Mouse (Mus musculus): ENCODE data around the gene Gm13277. TPM values are rescaled to one million over a fixed set of nuclear protein-coding genes. Genes with fewer than 3 reads are reported as not detected.
A peak's percentile ranks its signal among the peaks of the same experiment; 100 is the strongest.
"Not testable (repeated sequence)": the region's sequence is repeated elsewhere in the genome, so short reads cannot be mapped to it uniquely, and the experiment has no call there.

Gene Gm13277
- polyA plus RNA-seq, 1 experiment from 2014 or later, result not detected

- H3K4me3 ChIP-seq (ENCODE audit: control insufficient read depth in 1 of 2, insufficient read depth in 1 of 2, low read depth in 1 of 2, low read length in 2 of 2), result peak overlapping the region; percentile 49 to 55
- H3K9ac ChIP-seq (ENCODE audit: low read length), result peak overlapping the region; percentile 82
- WGBS, result 12% methylated on average over 28 of the region's 31 CpGs
- ATAC-seq (ENCODE audit: insufficient number of reproducible peaks, insufficient read depth, low FRiP score, low read depth); H3K36me3 ChIP-seq (ENCODE audit: control insufficient read depth, insufficient read depth, low read length); H3K4me1 ChIP-seq (ENCODE audit: control insufficient read depth in 2 of 2, insufficient read depth in 2 of 2, low read length in 2 of 2); H3K9me3 ChIP-seq (ENCODE audit: control insufficient read depth, low read length); H3K27me3 ChIP-seq (ENCODE audit: control insufficient read depth, insufficient read depth, low read length): not testable (repeated sequence)
- H3K27ac ChIP-seq (replicated peaks in 1 of 2; ENCODE audit: control insufficient read depth in 1 of 2, insufficient read depth in 1 of 2, low read depth in 2 of 2, low read length in 2 of 2), result peak overlapping the region; percentile 87 to 97
- peak overlapping the region; percentile 73 for H3K4me2 ChIP-seq (ENCODE audit: low read length)
Measured at GRCm38 (mm10) chr4:88756581-88757513, 31.6 kb upstream of the Gm13277 start.

GRCm38 (mm10) chr4:88757628-88758031 is 30.8 kb upstream of the Gm13277 start:
- H3K27me3 ChIP-seq (ENCODE audit: control insufficient read depth, insufficient read depth, low read length); H3K9me3 ChIP-seq (ENCODE audit: control insufficient read depth, low read length); H3K36me3 ChIP-seq (ENCODE audit: control insufficient read depth, insufficient read depth, low read length); H3K4me1 ChIP-seq (ENCODE audit: control insufficient read depth in 2 of 2, insufficient read depth in 2 of 2, low read length in 2 of 2): not testable (repeated sequence)
- peak overlapping the region; percentile 49 to 55 for H3K4me3 ChIP-seq (ENCODE audit: control insufficient read depth in 1 of 2, insufficient read depth in 1 of 2, low read depth in 1 of 2, low read length in 2 of 2)
- peak; percentile 98 for ATAC-seq (ENCODE audit: insufficient number of reproducible peaks, insufficient read depth, low FRiP score, low read depth)
- 0% methylated on average over 11 of the region's 21 CpGs for WGBS
- H3K4me2 ChIP-seq (ENCODE audit: low read length), result peak overlapping the region; percentile 73
- H3K27ac ChIP-seq (replicated peaks in 1 of 2; ENCODE audit: control insufficient read depth in 1 of 2, insufficient read depth in 1 of 2, low read depth in 2 of 2, low read length in 2 of 2), result peak overlapping the region; percentile 87 to 97
- H3K9ac ChIP-seq (ENCODE audit: low read length), result peak overlapping the region; percentile 82

- not testable (repeated sequence) for H3K9ac ChIP-seq (ENCODE audit: low read length); H3K36me3 ChIP-seq (ENCODE audit: control insufficient read depth, insufficient read depth, low read length); H3K27ac ChIP-seq (replicated peaks in 1 of 2; ENCODE audit: control insufficient read depth in 1 of 2, insufficient read depth in 1 of 2, low read depth in 2 of 2, low read length in 2 of 2); H3K27me3 ChIP-seq (ENCODE audit: control insufficient read depth, insufficient read depth, low read length); ATAC-seq (ENCODE audit: insufficient number of reproducible peaks, insufficient read depth, low FRiP score, low read depth); H3K4me2 ChIP-seq (ENCODE audit: low read length); H3K9me3 ChIP-seq (ENCODE audit: control insufficient read depth, low read length); H3K4me3 ChIP-seq (ENCODE audit: control insufficient read depth in 1 of 2, insufficient read depth in 1 of 2, low read depth in 1 of 2, low read length in 2 of 2); H3K4me1 ChIP-seq (ENCODE audit: control insufficient read depth in 2 of 2, insufficient read depth in 2 of 2, low read length in 2 of 2)
- WGBS, result 87% methylated on average over 7 of the region's 9 CpGs
Measured at GRCm38 (mm10) chr4:88758751-88759150, 29.7 kb upstream of the Gm13277 start.

- not testable (repeated sequence) for H3K9ac ChIP-seq (ENCODE audit: low read length); ATAC-seq (ENCODE audit: insufficient number of reproducible peaks, insufficient read depth, low FRiP score, low read depth); H3K27me3 ChIP-seq (ENCODE audit: control insufficient read depth, insufficient read depth, low read length); H3K4me1 ChIP-seq (ENCODE audit: control insufficient read depth in 2 of 2, insufficient read depth in 2 of 2, low read length in 2 of 2); H3K36me3 ChIP-seq (ENCODE audit: control insufficient read depth, insufficient read depth, low read length); H3K9me3 ChIP-seq (ENCODE audit: control insufficient read depth, low read length)
- 12% methylated on average over 6 of the region's 14 CpGs for WGBS
- peak within 1 kb of the TSS; percentile 41 for H3K4me2 ChIP-seq (ENCODE audit: low read length)
- peak within 1 kb of the TSS; percentile 24 to 42; a peak in 3 of 4 replicates for H3K4me3 ChIP-seq (ENCODE audit: control insufficient read depth in 1 of 2, insufficient read depth in 1 of 2, low read depth in 1 of 2, low read length in 2 of 2)
- H3K27ac ChIP-seq (replicated peaks in 1 of 2; ENCODE audit: control insufficient read depth in 1 of 2, insufficient read depth in 1 of 2, low read depth in 2 of 2, low read length in 2 of 2), result peak within 1 kb of the TSS; percentile 66 to 73
Measured at GRCm38 (mm10) chr4:88759610-88760268, 28.7 kb upstream of the Gm13277 start, which contains the start of gene Gm13283. TSS of gene Gm13283 (plus strand) at chr4:88760119.

GRCm38 (mm10) chr4:88760431-88760830 is 28.0 kb upstream of the Gm13277 start:
- peak overlapping the region; percentile 66 to 73 for H3K27ac ChIP-seq (replicated peaks in 1 of 2; ENCODE audit: control insufficient read depth in 1 of 2, insufficient read depth in 1 of 2, low read depth in 2 of 2, low read length in 2 of 2)
- not testable (repeated sequence) for H3K36me3 ChIP-seq (ENCODE audit: control insufficient read depth, insufficient read depth, low read length); H3K9me3 ChIP-seq (ENCODE audit: control insufficient read depth, low read length); ATAC-seq (ENCODE audit: insufficient number of reproducible peaks, insufficient read depth, low FRiP score, low read depth); H3K27me3 ChIP-seq (ENCODE audit: control insufficient read depth, insufficient read depth, low read length); H3K9ac ChIP-seq (ENCODE audit: low read length); H3K4me1 ChIP-seq (ENCODE audit: control insufficient read depth in 2 of 2, insufficient read depth in 2 of 2, low read length in 2 of 2)
- peak overlapping the region; percentile 41 for H3K4me2 ChIP-seq (ENCODE audit: low read length)
- 0% methylated on average over 22 of the region's 28 CpGs for WGBS
- H3K4me3 ChIP-seq (ENCODE audit: control insufficient read depth in 1 of 2, insufficient read depth in 1 of 2, low read depth in 1 of 2, low read length in 2 of 2), result peak overlapping the region; percentile 24 to 42; a peak in 3 of 4 replicates

GRCm38 (mm10) chr4:88761776-88762175 is 26.7 kb upstream of the Gm13277 start:
- WGBS, result 67% methylated on average over 6 of the region's 8 CpGs
- H3K4me3 ChIP-seq (ENCODE audit: control insufficient read depth in 1 of 2, insufficient read depth in 1 of 2, low read depth in 1 of 2, low read length in 2 of 2); H3K27ac ChIP-seq (replicated peaks in 1 of 2; ENCODE audit: control insufficient read depth in 1 of 2, insufficient read depth in 1 of 2, low read depth in 2 of 2, low read length in 2 of 2); H3K9ac ChIP-seq (ENCODE audit: low read length); ATAC-seq (ENCODE audit: insufficient number of reproducible peaks, insufficient read depth, low FRiP score, low read depth); H3K27me3 ChIP-seq (ENCODE audit: control insufficient read depth, insufficient read depth, low read length); H3K4me1 ChIP-seq (ENCODE audit: control insufficient read depth in 2 of 2, insufficient read depth in 2 of 2, low read length in 2 of 2); H3K4me2 ChIP-seq (ENCODE audit: low read length); H3K9me3 ChIP-seq (ENCODE audit: control insufficient read depth, low read length); H3K36me3 ChIP-seq (ENCODE audit: control insufficient read depth, insufficient read depth, low read length): not testable (repeated sequence)

GRCm38 (mm10) chr4:88762341-88762740 is 26.1 kb upstream of the Gm13277 start:
- not testable (repeated sequence) for H3K4me1 ChIP-seq (ENCODE audit: control insufficient read depth in 2 of 2, insufficient read depth in 2 of 2, low read length in 2 of 2); H3K9me3 ChIP-seq (ENCODE audit: control insufficient read depth, low read length); ATAC-seq (ENCODE audit: insufficient number of reproducible peaks, insufficient read depth, low FRiP score, low read depth); H3K36me3 ChIP-seq (ENCODE audit: control insufficient read depth, insufficient read depth, low read length); H3K4me3 ChIP-seq (ENCODE audit: control insufficient read depth in 1 of 2, insufficient read depth in 1 of 2, low read depth in 1 of 2, low read length in 2 of 2); H3K9ac ChIP-seq (ENCODE audit: low read length); H3K27ac ChIP-seq (replicated peaks in 1 of 2; ENCODE audit: control insufficient read depth in 1 of 2, insufficient read depth in 1 of 2, low read depth in 2 of 2, low read length in 2 of 2); H3K27me3 ChIP-seq (ENCODE audit: control insufficient read depth, insufficient read depth, low read length); H3K4me2 ChIP-seq (ENCODE audit: low read length)
- 48% methylated on average over 7 of the region's 9 CpGs for WGBS

Measured in heart, embryonic 14.5 days (tissue).